Mouse (Mus musculus): ENCODE measurements around the gene Tnrc6a. TPM values are rescaled to one million over a fixed set of nuclear protein-coding genes. Genes with fewer than 3 reads are reported as not detected.

Gene Tnrc6a
- polyA plus RNA-seq, 1 experiment from 2014 or later = 44.8 TPM

- H3K4me1 ChIP-seq (ENCODE audit: control insufficient read depth, insufficient read depth, low read length) = peaks cover 17% of the 10 kb centered on the region; the same call in 1 of the 2 replicates
- no peaks in the 10 kb centered on the region for H3K36me3 ChIP-seq (ENCODE audit: control insufficient read depth, insufficient read depth, low read length)
- H3K27ac ChIP-seq (ENCODE audit: low read depth, low read length) = no peak overlapping the region
- H3K27me3 ChIP-seq (ENCODE audit: control insufficient read depth, insufficient read depth, low read length) = no peaks in the 10 kb centered on the region
- H3K4me2 ChIP-seq = no peak overlapping the region
- H3K9me3 ChIP-seq (replicated peaks; ENCODE audit: control insufficient read depth, low read length) = no peaks in the 10 kb centered on the region
- WGBS (ENCODE audit: insufficient replicate concordance) = 68% methylated on average over 6 of the region's 6 CpGs
- no peak for ATAC-seq (replicated peaks; ENCODE audit: insufficient number of reproducible peaks, low FRiP score, low TSS enrichment)
- H3K9ac ChIP-seq (ENCODE audit: low read depth, low read length) = no peak overlapping the region
- H3K4me3 ChIP-seq (ENCODE audit: low read depth, low read length) = no peak overlapping the region
Measured at GRCm38 (mm10) chr7:123240064-123240463, 116.4 kb downstream of the Tnrc6a start.

- Histone ChIP-seq H3K4me2 (no peak overlapping the region), H3K27ac (ENCODE audit: low read depth, low read length) (no peak overlapping the region), H3K36me3 (ENCODE audit: control insufficient read depth, insufficient read depth, low read length) (no peaks in the 10 kb centered on the region), H3K9ac (ENCODE audit: low read depth, low read length) (no peak overlapping the region), H3K9me3 (replicated peaks; ENCODE audit: control insufficient read depth, low read length) (no peaks in the 10 kb centered on the region), H3K27me3 (ENCODE audit: control insufficient read depth, insufficient read depth, low read length) (no peaks in the 10 kb centered on the region), H3K4me1 (ENCODE audit: control insufficient read depth, insufficient read depth, low read length) (peaks cover 18% of the 10 kb centered on the region; the same call in 1 of the 2 replicates), H3K4me3 (ENCODE audit: low read depth, low read length) (no peak overlapping the region)
- ATAC-seq (replicated peaks; ENCODE audit: insufficient number of reproducible peaks, low FRiP score, low TSS enrichment) = no peak
- 88% methylated on average over 7 of the region's 7 CpGs for WGBS (ENCODE audit: insufficient replicate concordance)
Measured at GRCm38 (mm10) chr7:123242241-123242640, 118.6 kb downstream of the Tnrc6a start.

GRCm38 (mm10) chr7:123244833-123245232, 121.1 kb downstream of the Tnrc6a start:
- 30% methylated on average over 1 of the region's 1 CpGs for WGBS (ENCODE audit: insufficient replicate concordance)
- no peak for ATAC-seq (replicated peaks; ENCODE audit: insufficient number of reproducible peaks, low FRiP score, low TSS enrichment)
- no peak overlapping the region for H3K4me2 ChIP-seq

More at GRCm38 (mm10) chr7:123244833-123245232, 121.1 kb downstream of the Tnrc6a start:
- peaks cover 18% of the 10 kb centered on the region; the same call in 1 of the 2 replicates for H3K4me1 ChIP-seq (ENCODE audit: control insufficient read depth, insufficient read depth, low read length)
- no peaks in the 10 kb centered on the region for H3K36me3 ChIP-seq (ENCODE audit: control insufficient read depth, insufficient read depth, low read length)
- H3K27me3 ChIP-seq (ENCODE audit: control insufficient read depth, insufficient read depth, low read length) = no peaks in the 10 kb centered on the region
- H3K27ac ChIP-seq (ENCODE audit: low read depth, low read length) = peak overlapping the region; percentile 15; the same call in 1 of the 2 replicates
- no peaks in the 10 kb centered on the region for H3K9me3 ChIP-seq (replicated peaks; ENCODE audit: control insufficient read depth, low read length)
- no peak overlapping the region for H3K4me3 ChIP-seq (ENCODE audit: low read depth, low read length)
- H3K9ac ChIP-seq (ENCODE audit: low read depth, low read length) = no peak overlapping the region

Other genes with a start within 250 kb of the Tnrc6a start
- 22.0 and 30.1 TPM in 2 replicates for gene Rbbp6, start 158.2 kb upstream of the Tnrc6a start, polyA plus RNA-seq (2014; fragmentation: Nextera tagmentation; extraction: Ambion mirVana)
- gene Slc5a11, start 90.9 kb downstream of the Tnrc6a start, polyA plus RNA-seq (2014; fragmentation: Nextera tagmentation; extraction: Ambion mirVana) = 0.42 TPM in 1 of 2 replicates, not detected in the other
- 40.6 and 47.4 TPM in 2 replicates for gene Lcmt1, start 245.9 kb downstream of the Tnrc6a start, polyA plus RNA-seq (2014; fragmentation: Nextera tagmentation; extraction: Ambion mirVana)
- 21.1 and 23.0 TPM in 2 replicates for gene Arhgap17, start 246.0 kb downstream of the Tnrc6a start, polyA plus RNA-seq (2014; fragmentation: Nextera tagmentation; extraction: Ambion mirVana)

Data from heart, embryonic 11.5 days (tissue).